Mouse (Mus musculus): ENCODE measurements at regions not wholly inside any gene's neighbourhood (a gene's known extent, or its start where the extent isn't known, plus 50 kb on each side); places are given as distances from the start of the nearest gene placed in this dataset.
"Not testable (repeated sequence)": the region's sequence is repeated elsewhere in the genome, so short reads cannot be mapped to it uniquely, and the experiment has no call there.

GRCm38 (mm10) chr5:77762426-77763042 lies 354.7 kb upstream of the Igfbp7 start:
- Histone ChIP-seq H3K4me2 (ENCODE audit: low read depth, low read length) (no peak overlapping the region), H3K9ac (replicated peaks) (no peak overlapping the region), H3K27me3 (ENCODE audit: insufficient read depth, low read length) (no peaks in the 10 kb centered on the region), H3K4me3 (ENCODE audit: low read depth, low read length) (no peak overlapping the region), H3K9me3 (ENCODE audit: low read length) (no peaks in the 10 kb centered on the region), H3K36me3 (replicated peaks; ENCODE audit: insufficient read depth, low read length) (no peaks in the 10 kb centered on the region), H3K27ac (ENCODE audit: low read depth) (no peak overlapping the region), H3K4me1 (ENCODE audit: insufficient read depth) (no peaks in the 10 kb centered on the region)
- TF ChIP-seq CTCF (IDR thresholded peaks at IDR 0.05; ENCODE audit: low read depth) (no peak), EP300 (IDR thresholded peaks at IDR 0.05; ENCODE audit: low read depth) (no peak)
- ATAC-seq (no peak), DNase-seq (no peak)
- WGBS (ENCODE audit: insufficient replicate concordance): 74% methylated on average over 6 of the region's 6 CpGs

DNA sequence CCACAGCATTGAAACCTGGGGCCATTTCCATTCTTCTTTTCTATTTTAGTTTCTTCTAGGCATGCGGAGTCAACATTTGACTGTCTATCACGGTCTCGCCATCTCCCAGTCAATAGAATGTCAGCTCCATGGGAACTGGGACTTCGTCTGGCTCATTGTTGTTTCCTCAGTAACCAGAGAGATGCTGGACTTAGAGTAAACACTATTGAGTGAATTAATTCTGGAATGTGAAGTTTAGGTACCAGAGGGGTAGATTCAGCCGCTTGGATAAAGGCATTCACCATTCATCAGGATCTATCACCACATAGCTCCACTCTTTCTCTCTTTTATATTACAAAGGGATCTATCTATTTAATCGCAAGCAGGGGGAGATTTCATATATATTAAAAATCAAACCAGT lies 354.2 kb upstream of the Igfbp7 start:
- Histone ChIP-seq H3K9ac (replicated peaks) (no peak overlapping the region), H3K4me2 (ENCODE audit: low read depth, low read length) (no peak overlapping the region), H3K27me3 (ENCODE audit: insufficient read depth, low read length) (no peaks in the 10 kb centered on the region), H3K36me3 (replicated peaks; ENCODE audit: insufficient read depth, low read length) (no peaks in the 10 kb centered on the region), H3K4me1 (ENCODE audit: insufficient read depth) (no peaks in the 10 kb centered on the region), H3K27ac (ENCODE audit: low read depth) (no peak overlapping the region), H3K9me3 (ENCODE audit: low read length) (no peaks in the 10 kb centered on the region), H3K4me3 (ENCODE audit: low read depth, low read length) (no peak overlapping the region)
- WGBS (ENCODE audit: insufficient replicate concordance): 82% methylated on average over 6 of the region's 6 CpGs
- ATAC-seq: no peak
- TF ChIP-seq EP300 (IDR thresholded peaks at IDR 0.05; ENCODE audit: low read depth) (no peak), CTCF (IDR thresholded peaks at IDR 0.05; ENCODE audit: low read depth) (no peak)
- no peak for DNase-seq

GRCm38 (mm10) chr5:77748933-77749332 lies 341.1 kb upstream of the Igfbp7 start:
- H3K36me3 ChIP-seq (replicated peaks; ENCODE audit: insufficient read depth, low read length): no peaks in the 10 kb centered on the region
- no peaks in the 10 kb centered on the region for H3K4me1 ChIP-seq (ENCODE audit: insufficient read depth)
- H3K27ac ChIP-seq (ENCODE audit: low read depth): no peak overlapping the region
- DNase-seq: no peak
- H3K4me2 ChIP-seq (ENCODE audit: low read depth, low read length): no peak overlapping the region
- ATAC-seq: no peak
- no peak overlapping the region for H3K4me3 ChIP-seq (ENCODE audit: low read depth, low read length)
- TF ChIP-seq EP300 (IDR thresholded peaks at IDR 0.05; ENCODE audit: low read depth): no peak
- TF ChIP-seq CTCF (IDR thresholded peaks at IDR 0.05; ENCODE audit: low read depth): no peak
- H3K27me3 ChIP-seq (ENCODE audit: insufficient read depth, low read length): no peaks in the 10 kb centered on the region
- H3K9ac ChIP-seq (replicated peaks): no peak overlapping the region
- 69% methylated on average over 1 of the region's 1 CpGs for WGBS (ENCODE audit: insufficient replicate concordance)
- no peaks in the 10 kb centered on the region for H3K9me3 ChIP-seq (ENCODE audit: low read length)

- DNase-seq: no peak
- no peak overlapping the region for H3K27ac ChIP-seq (ENCODE audit: low read depth)
- WGBS (ENCODE audit: insufficient replicate concordance): 67% methylated on average over 5 of the region's 5 CpGs
- TF ChIP-seq CTCF (IDR thresholded peaks at IDR 0.05; ENCODE audit: low read depth) (no peak), EP300 (IDR thresholded peaks at IDR 0.05; ENCODE audit: low read depth) (no peak)
- H3K27me3 ChIP-seq (ENCODE audit: insufficient read depth, low read length): no peaks in the 10 kb centered on the region
- H3K4me1 ChIP-seq (ENCODE audit: insufficient read depth): no peaks in the 10 kb centered on the region
- no peaks in the 10 kb centered on the region for H3K36me3 ChIP-seq (replicated peaks; ENCODE audit: insufficient read depth, low read length)
- no peak overlapping the region for H3K4me2 ChIP-seq (ENCODE audit: low read depth, low read length)
- H3K9me3 ChIP-seq (ENCODE audit: low read length): no peaks in the 10 kb centered on the region
- H3K4me3 ChIP-seq (ENCODE audit: low read depth, low read length): no peak overlapping the region
- no peak for ATAC-seq
- no peak overlapping the region for H3K9ac ChIP-seq (replicated peaks)
Observed at GRCm38 (mm10) chr5:77746604-77747003, 338.8 kb upstream of the Igfbp7 start.

DNA sequence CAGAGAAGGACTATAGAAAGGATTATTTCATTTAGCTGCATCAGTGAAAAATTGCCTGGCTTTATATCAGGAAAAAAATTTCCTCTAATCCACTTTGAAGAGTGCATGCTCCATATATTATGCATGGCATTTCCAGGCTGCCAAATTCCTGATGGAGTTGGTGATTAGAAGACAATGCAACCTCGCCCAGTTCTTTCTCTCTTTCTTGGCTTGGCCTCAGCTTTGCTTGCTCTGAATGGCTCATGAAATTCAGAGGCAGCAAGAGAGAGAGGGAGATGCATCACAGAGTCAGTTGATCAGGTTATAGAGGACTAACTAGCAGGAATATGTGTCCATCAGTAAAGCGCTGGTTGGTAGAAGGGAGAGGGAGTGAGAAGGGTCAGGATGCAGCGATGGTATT lies 335.6 kb upstream of the Igfbp7 start:
- TF ChIP-seq CTCF (IDR thresholded peaks at IDR 0.05; ENCODE audit: low read depth): no peak
- Histone ChIP-seq H3K27ac (ENCODE audit: low read depth) (no peak overlapping the region), H3K4me2 (ENCODE audit: low read depth, low read length) (no peak overlapping the region), H3K36me3 (replicated peaks; ENCODE audit: insufficient read depth, low read length) (no peaks in the 10 kb centered on the region), H3K4me3 (ENCODE audit: low read depth, low read length) (no peak overlapping the region), H3K9me3 (ENCODE audit: low read length) (no peaks in the 10 kb centered on the region), H3K4me1 (ENCODE audit: insufficient read depth) (no peaks in the 10 kb centered on the region), H3K9ac (replicated peaks) (no peak overlapping the region), H3K27me3 (ENCODE audit: insufficient read depth, low read length) (no peaks in the 10 kb centered on the region)
- ATAC-seq (no peak), DNase-seq (no peak)
- 76% methylated on average over 3 of the region's 3 CpGs for WGBS (ENCODE audit: insufficient replicate concordance)

- DNase-seq; H3K4me1 ChIP-seq (ENCODE audit: insufficient read depth); H3K4me2 ChIP-seq (ENCODE audit: low read depth, low read length); H3K9me3 ChIP-seq (ENCODE audit: low read length); ATAC-seq; H3K36me3 ChIP-seq (replicated peaks; ENCODE audit: insufficient read depth, low read length); H3K27me3 ChIP-seq (ENCODE audit: insufficient read depth, low read length); H3K9ac ChIP-seq (replicated peaks); H3K4me3 ChIP-seq (ENCODE audit: low read depth, low read length); H3K27ac ChIP-seq (ENCODE audit: low read depth): not testable (repeated sequence)
- WGBS (ENCODE audit: insufficient replicate concordance): 64% methylated on average over 4 of the region's 4 CpGs
Observed at GRCm38 (mm10) chr5:77730286-77730685, 322.4 kb upstream of the Igfbp7 start.

GRCm38 (mm10) chr5:77681592-77681991 lies 273.8 kb upstream of the Igfbp7 start:
- no peak overlapping the region for H3K4me3 ChIP-seq (ENCODE audit: low read depth, low read length)
- DNase-seq: no peak
- no peaks in the 10 kb centered on the region for H3K27me3 ChIP-seq (ENCODE audit: insufficient read depth, low read length)
- H3K9ac ChIP-seq (replicated peaks): no peak overlapping the region
- no peaks in the 10 kb centered on the region for H3K4me1 ChIP-seq (ENCODE audit: insufficient read depth)
- ATAC-seq: no peak
- H3K4me2 ChIP-seq (ENCODE audit: low read depth, low read length): no peak overlapping the region
- no peaks in the 10 kb centered on the region for H3K9me3 ChIP-seq (ENCODE audit: low read length)
- no peak overlapping the region for H3K27ac ChIP-seq (ENCODE audit: low read depth)
- TF ChIP-seq CTCF (IDR thresholded peaks at IDR 0.05; ENCODE audit: low read depth) (no peak), EP300 (IDR thresholded peaks at IDR 0.05; ENCODE audit: low read depth) (no peak)
- WGBS (ENCODE audit: insufficient replicate concordance): 66% methylated on average over 3 of the region's 3 CpGs
- H3K36me3 ChIP-seq (replicated peaks; ENCODE audit: insufficient read depth, low read length): no peaks in the 10 kb centered on the region

Data from liver, postnatal 0 days (tissue).